Mouse (Mus musculus): Measurements from ENCODE around the gene Sirt7.

DNA sequence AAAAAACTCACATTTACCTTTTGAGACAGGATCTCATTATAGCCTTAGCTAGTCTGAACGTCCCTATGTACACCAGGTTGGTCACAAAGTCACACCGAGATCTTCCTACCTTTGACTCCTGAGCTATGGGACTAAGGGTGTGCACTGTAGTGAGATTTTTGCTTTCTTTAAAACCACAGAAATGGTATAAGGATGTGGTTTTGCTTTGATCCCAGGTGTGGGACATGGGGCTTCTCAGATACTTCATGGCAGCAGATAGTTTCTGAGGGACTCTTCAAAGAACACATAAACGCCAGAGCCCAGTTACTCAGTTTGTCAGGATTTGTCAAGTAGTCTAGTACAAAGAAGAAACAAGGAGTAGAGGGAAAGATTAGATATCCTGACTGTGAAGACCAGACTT, 24.3 kb downstream of the Sirt7 start:
- TF ChIP-seq CTCF (conservative IDR thresholded peaks at IDR 0.05; ENCODE audit: low read length) (no peak), NANOG (IDR thresholded peaks at IDR 0.05; ENCODE audit: borderline replicate concordance, low read length) (no peak)
